In genomic region chr6:121245127-121246036, GRCm38 (mm10) we compare ENCODE assay signal across 8 mouse cellular contexts. TPM values are rescaled to one million over a fixed set of nuclear protein-coding genes. Genes with fewer than 3 reads are reported as not detected.
DNase-seq lines count a peak whose midpoint lies in the region; ATAC-seq lines count a peak whose summit lies in the region.

Gene Usp18, plus strand, starts transcription at chr6:121245906.

- H3K4me1 ChIP-seq in intestine, embryonic 15.5 days (replicated peaks): 0 out of 2 replicates have a peak, but pooled peaks cover 6% of the 10 kb centered on the region

- no peaks in the 10 kb centered on the region for H3K9me3 ChIP-seq in intestine, embryonic 15.5 days

- DNase-seq in adrenal gland, adult 2 months: peak; percentile 97
- DNase-seq in embryo, embryonic 11 days: peak; percentile 90
- peak; percentile 91 for DNase-seq in gastrocnemius, postnatal 25 days
- DNase-seq in left cerebral cortex, postnatal 14 days (ENCODE audit: low spot score in 2 of 2): peak; percentile 51 to 64
- DNase-seq in right cerebral cortex, postnatal 14 days: peak; percentile 68
- DNase-seq in urinary bladder, postnatal 25 days (ENCODE audit: low spot score): peak; percentile 88

- no peaks in the 10 kb centered on the region for H3K27me3 ChIP-seq in intestine, embryonic 15.5 days (replicated peaks)

- H3K27ac ChIP-seq in intestine, embryonic 15.5 days: peak within 1 kb of the TSS; percentile 44; the same call in 1 of the 2 replicates

- H3K36me3 ChIP-seq in intestine, embryonic 15.5 days: no peaks in the 10 kb centered on the region

- H3K9ac ChIP-seq in intestine, embryonic 15.5 days: peak within 1 kb of the TSS; percentile 47

- intact Hi-C loops in left cerebral cortex, postnatal 14 days (cut with DNase I): no loop called here

- WGBS in intestine, embryonic 15.5 days: 5% methylated on average over 35 of the region's 35 CpGs

- peak within 1 kb of the TSS; percentile 70 for H3K4me2 ChIP-seq in intestine, embryonic 15.5 days (replicated peaks)

- peak within 1 kb of the TSS; percentile 64 for H3K4me3 ChIP-seq in intestine, embryonic 15.5 days (replicated peaks)

- ATAC-seq in intestine, embryonic 15.5 days: peak; percentile 97
- ATAC-seq in megakaryocyte-erythroid progenitor cell, adult 5-6 weeks (replicated peaks; ENCODE audit: low FRiP score, low TSS enrichment, poor library complexity, severe bottlenecking): peak; percentile 91

RNA-seq across cellular contexts. Expression of gene Usp18, which starts in this region (rescaled TPM):
- total RNA-seq in adrenal gland, adult 2 months (2021): 1 to 10 TPM; 2.7 TPM
- polyA plus RNA-seq in adrenal gland, adult 2 months (2012; rRNA removed): 7.6 and 9.6 TPM in 2 replicates
- total RNA-seq in gastrocnemius, postnatal 25 days (2021): under 1 TPM; 0.64 to 0.70 TPM
- 2.8 and 3.5 TPM in 2 replicates for polyA plus RNA-seq in intestine, embryonic 15.5 days (2015; fragmentation: Nextera tagmentation; extraction: Ambion mirVana)
- not detected for total RNA-seq in left cerebral cortex, postnatal 14 days (2021)
- total RNA-seq in megakaryocyte-erythroid progenitor cell, adult 5-6 weeks (2014; fragmentation: Nextera tagmentation): 5.2 and 7.0 TPM in 2 replicates
- 2.3 and 7.3 TPM in 2 replicates for total RNA-seq in megakaryocyte-erythroid progenitor cell, adult 5-6 weeks (2017)

Comparison
In these comparisons a context has a peak if more than half of its experiments do, and no peak if none do; other contexts are left out.
1. Peak in every context shown above with its lines: DNase-seq, ATAC-seq, H3K4me3 ChIP-seq and H3K27ac ChIP-seq.
2. Peak in DNase-seq in gastrocnemius, postnatal 25 days; RNA of the gene not detected or under 1 TPM.
3. Peak in DNase-seq in left cerebral cortex, postnatal 14 days; RNA of the gene not detected or under 1 TPM.